Mouse (Mus musculus) MEL (cell line): Measurements from ENCODE around the gene Mcat.

Experiments
- CHD2 ChIP-seq: IDR thresholded peaks from 2 replicates; pipeline ENCODE4 v1.6.1; 2011; ENCODE audit warnings: low read length, improper control_type of control experiment
- E2F4 ChIP-seq: IDR thresholded peaks from 2 replicates; pipeline ENCODE4 v1.6.1; 2011; ENCODE audit warnings: low read depth, low read length, improper control_type of control experiment, borderline replicate concordance
- EP300 ChIP-seq, 2 experiments: IDR thresholded peaks; 2 replicates each; pipeline ENCODE4 v1.6.1; 2011; ENCODE audit warnings: improper control_type of control experiment in 2 of 2, low read length in 2 of 2, low read depth in 1 of 2, mild to moderate bottlenecking in 1 of 2
- KAT2A ChIP-seq: conservative IDR thresholded peaks from 2 replicates; pipeline ENCODE4 v1.6.1; 2012; ENCODE audit warnings: low read depth, low read length, improper control_type of control experiment, inconsistent platforms
- MAFK ChIP-seq: IDR thresholded peaks from 2 replicates; pipeline ENCODE4 v1.6.1; 2011; ENCODE audit warnings: low read depth, mild to moderate bottlenecking, low read length, improper control_type of control experiment, borderline replicate concordance
- MAX ChIP-seq: IDR thresholded peaks from 2 replicates; pipeline ENCODE4 v1.6.1; 2011; ENCODE audit warnings: low read length, improper control_type of control experiment
- POLR2A ChIP-seq, 2 experiments: IDR thresholded peaks; 2 replicates each; pipeline ENCODE4 v1.6.1; 2011 to 2012; ENCODE audit warnings: low read length in 2 of 2, mild to moderate bottlenecking in 2 of 2, control low read depth in 1 of 2, improper control_type of control experiment in 1 of 2, low read depth in 1 of 2, moderate library complexity in 1 of 2; ENCODE audit not compliant: control insufficient read depth in 1 of 2, insufficient read depth in 1 of 2, poor library complexity in 1 of 2
- SIN3A ChIP-seq: IDR thresholded peaks from 2 replicates; pipeline ENCODE4 v1.6.1; 2012; ENCODE audit warnings: low read length, improper control_type of control experiment, inconsistent platforms
- SMC3 ChIP-seq: IDR thresholded peaks from 2 replicates; pipeline ENCODE4 v1.6.1; 2011; ENCODE audit warnings: low read depth, low read length, improper control_type of control experiment
- TBP ChIP-seq: IDR thresholded peaks from 2 replicates; pipeline ENCODE4 v1.8.0; 2011; ENCODE audit warnings: low read depth, low read length, improper control_type of control experiment
- TCF12 ChIP-seq: IDR thresholded peaks from 2 replicates; pipeline ENCODE4 v1.6.1; 2014; ENCODE audit warnings: low read depth, mild to moderate bottlenecking, inconsistent platforms, low read length, improper control_type of control experiment, moderate library complexity
- ZMIZ1 ChIP-seq: IDR thresholded peaks from 2 replicates; pipeline ENCODE4 v1.6.1; 2012; ENCODE audit warnings: low read depth, mild to moderate bottlenecking, inconsistent platforms, low read length, improper control_type of control experiment, moderate library complexity
- ZNF384 ChIP-seq: IDR thresholded peaks from 2 replicates; pipeline ENCODE4 v1.6.1; 2012; ENCODE audit warnings: low read depth, mild to moderate bottlenecking, inconsistent platforms, low read length, improper control_type of control experiment

- TF ChIP-seq TCF12 (no peak), EP300 (IDR thresholded peaks at IDR 0.05; ENCODE audit: low read depth in 1 of 2, low read length in 2 of 2) (no peak), ZMIZ1 (no peak), E2F4 (no peak), KAT2A (no peak), MAX (no peak), POLR2A (IDR thresholded peaks at IDR 0.05; ENCODE audit: control insufficient read depth in 1 of 2, insufficient read depth in 1 of 2, low read depth in 1 of 2, low read length in 2 of 2, poor library complexity in 1 of 2) (no peak), MAFK (no peak), SMC3 (no peak), SIN3A (no peak), ZNF384 (no peak), TBP (no peak), CHD2 (no peak)
Measured at GRCm38 (mm10) chr15:83530233-83530632, 33.4 kb downstream of the Mcat start.
